Mouse (Mus musculus) embryonic fibroblast, embryonic 13.5 days (primary cell): Measurements from ENCODE around the gene Rundc3a. TPM values are rescaled to one million over a fixed set of nuclear protein-coding genes. Genes with fewer than 3 reads are reported as not detected.
"Not testable (repeated sequence)": the region's sequence is repeated elsewhere in the genome, so short reads cannot be mapped to it uniquely, and the experiment has no call there.

Experiments used
- H3K27ac ChIP-seq: 2 replicates; pipeline ENCODE4 v1.5.1; 2012; ENCODE audit warnings: low read length, control low read depth, inconsistent platforms; ENCODE audit not compliant: insufficient read depth
- H3K4me1 ChIP-seq: 2 replicates; pipeline ENCODE4 v1.6.1; 2011; ENCODE audit warnings: low read length; ENCODE audit not compliant: control insufficient read depth, insufficient read depth
- H3K4me3 ChIP-seq: 2 replicates; pipeline ENCODE4 v1.5.1; 2011; ENCODE audit warnings: mild to moderate bottlenecking, control low read depth, low read length; ENCODE audit not compliant: insufficient read depth
- CTCF ChIP-seq: IDR thresholded peaks from 2 replicates; pipeline ENCODE4 v1.5.1; 2011; ENCODE audit warnings: mild to moderate bottlenecking, control low read depth, low read length, moderate library complexity, borderline replicate concordance; ENCODE audit not compliant: insufficient read depth
- POLR2A ChIP-seq: IDR thresholded peaks from 2 replicates; pipeline ENCODE4 v1.6.1; 2011; ENCODE audit warnings: low read depth, mild to moderate bottlenecking, control low read depth, low read length, moderate library complexity
- polyA plus RNA-seq: library from polyadenylated mRNA; stranded (reverse); fragments of >200 nt; gene quantifications from 2 replicates; pipeline ENCODE4 v1.2.4, GENCODE M21; 2011; ENCODE audit warnings: low read depth; ENCODE audit not compliant: missing spikeins, insufficient read length

Rundc3a gene
- polyA plus RNA-seq, 1 experiment = 0.86 TPM

DNA sequence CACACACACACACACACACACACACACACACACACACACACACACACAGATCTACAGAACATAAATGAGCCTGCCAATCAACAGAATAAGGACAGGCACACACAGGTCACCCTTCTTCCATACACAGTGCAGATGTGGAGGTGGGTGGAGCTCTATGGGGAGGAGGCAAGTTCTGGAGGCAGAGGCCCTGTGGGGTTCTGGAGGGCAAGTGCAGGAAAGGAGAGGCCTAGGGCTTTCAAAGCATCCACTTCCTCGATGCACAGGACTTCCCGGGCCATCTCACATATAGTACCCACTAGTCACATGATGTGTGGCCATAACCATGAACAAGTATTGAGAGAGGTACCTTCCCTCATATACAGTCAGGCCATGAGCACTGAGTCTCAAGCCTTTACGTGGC is 37.7 kb upstream of the Rundc3a start:
- H3K27ac ChIP-seq = no peak overlapping the region
- TF ChIP-seq CTCF (no peak), POLR2A (no peak)
- no peaks in the 10 kb centered on the region for H3K4me1 ChIP-seq
- H3K4me3 ChIP-seq = no peak overlapping the region

DNA sequence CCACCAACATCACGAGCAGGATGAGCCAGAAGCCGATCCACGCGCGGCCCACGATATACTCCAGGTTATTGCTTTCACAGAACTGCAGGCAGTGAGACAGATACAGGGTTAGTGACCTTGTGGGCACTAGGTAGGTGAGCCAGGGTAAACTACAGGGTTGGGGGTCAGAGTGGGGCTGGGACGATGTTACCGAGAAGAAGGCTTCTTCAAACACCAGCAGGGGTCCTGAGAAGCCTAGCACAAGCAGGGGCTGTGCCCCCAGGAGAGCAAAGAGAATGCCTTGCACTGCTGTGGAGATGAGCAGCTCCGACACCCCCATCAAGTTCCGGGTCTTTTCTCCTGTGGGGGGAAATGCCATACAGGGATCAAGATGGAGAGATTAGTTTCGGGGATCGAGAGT is 37.0 kb upstream of the Rundc3a start:
- Histone ChIP-seq H3K4me1 (no peaks in the 10 kb centered on the region), H3K4me3 (no peak overlapping the region), H3K27ac (no peak overlapping the region)
- no peak for TF ChIP-seq CTCF
- TF ChIP-seq POLR2A = no peak

DNA sequence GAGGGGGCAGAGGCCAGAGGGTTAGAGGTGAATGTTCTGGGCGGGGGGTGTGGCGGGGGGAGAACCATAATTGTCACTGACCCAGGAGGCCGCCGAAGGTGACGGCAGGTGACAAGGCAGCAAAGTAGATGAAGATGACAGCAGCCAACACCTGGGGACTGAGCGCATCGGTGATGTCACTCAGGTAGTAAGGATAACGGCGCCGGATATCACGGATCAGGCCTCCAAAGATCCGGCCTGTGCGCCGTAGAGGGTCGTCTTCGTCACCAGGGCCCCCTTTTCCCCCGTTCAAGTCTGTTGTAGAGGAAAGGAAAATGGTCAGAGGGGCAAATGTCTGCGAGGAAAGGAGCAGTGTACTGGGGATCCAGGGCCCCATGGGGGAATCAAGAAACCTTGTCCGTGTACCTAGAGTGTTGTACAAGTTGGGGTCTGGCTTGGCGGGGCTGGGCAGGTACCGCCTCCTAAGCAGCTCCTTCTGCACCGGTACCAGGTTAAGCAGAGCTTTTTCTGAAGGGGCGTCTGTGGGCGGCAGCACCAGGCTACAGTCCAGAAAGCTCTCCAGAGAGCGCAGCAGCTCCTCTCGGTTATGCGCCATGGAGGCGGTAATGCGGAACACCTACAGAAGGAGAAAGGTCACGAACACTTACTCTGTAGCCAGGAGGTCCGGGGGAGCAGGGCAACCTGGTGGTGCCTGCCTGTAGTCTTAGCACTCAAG is 36.4 kb upstream of the Rundc3a start:
- Histone ChIP-seq H3K4me1 (no peaks in the 10 kb centered on the region), H3K4me3 (no peak overlapping the region), H3K27ac (no peak overlapping the region)
- TF ChIP-seq CTCF (no peak), POLR2A (no peak)

DNA sequence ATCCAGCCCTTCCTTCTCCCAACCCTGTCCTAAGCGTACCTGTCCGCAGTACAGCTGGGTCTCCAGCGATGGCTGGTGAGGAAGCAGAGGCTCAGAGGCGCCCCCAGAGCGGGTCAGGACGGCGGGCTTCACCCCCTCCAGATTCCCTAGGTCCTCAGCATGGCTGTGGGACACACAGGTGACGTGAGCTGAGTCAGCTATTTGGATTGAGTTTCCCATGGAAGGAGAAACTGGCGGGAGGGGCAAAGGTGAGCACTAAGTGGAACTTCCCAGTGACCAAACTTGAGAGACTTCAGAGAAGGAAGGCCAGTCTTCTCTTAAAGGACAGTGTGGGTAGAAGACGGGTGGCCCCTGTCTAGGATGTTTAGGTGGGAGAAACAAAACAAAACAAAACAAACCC is 34.8 kb upstream of the Rundc3a start:
- H3K4me3 ChIP-seq = no peak overlapping the region
- no peak for TF ChIP-seq POLR2A
- no peak for TF ChIP-seq CTCF

DNA sequence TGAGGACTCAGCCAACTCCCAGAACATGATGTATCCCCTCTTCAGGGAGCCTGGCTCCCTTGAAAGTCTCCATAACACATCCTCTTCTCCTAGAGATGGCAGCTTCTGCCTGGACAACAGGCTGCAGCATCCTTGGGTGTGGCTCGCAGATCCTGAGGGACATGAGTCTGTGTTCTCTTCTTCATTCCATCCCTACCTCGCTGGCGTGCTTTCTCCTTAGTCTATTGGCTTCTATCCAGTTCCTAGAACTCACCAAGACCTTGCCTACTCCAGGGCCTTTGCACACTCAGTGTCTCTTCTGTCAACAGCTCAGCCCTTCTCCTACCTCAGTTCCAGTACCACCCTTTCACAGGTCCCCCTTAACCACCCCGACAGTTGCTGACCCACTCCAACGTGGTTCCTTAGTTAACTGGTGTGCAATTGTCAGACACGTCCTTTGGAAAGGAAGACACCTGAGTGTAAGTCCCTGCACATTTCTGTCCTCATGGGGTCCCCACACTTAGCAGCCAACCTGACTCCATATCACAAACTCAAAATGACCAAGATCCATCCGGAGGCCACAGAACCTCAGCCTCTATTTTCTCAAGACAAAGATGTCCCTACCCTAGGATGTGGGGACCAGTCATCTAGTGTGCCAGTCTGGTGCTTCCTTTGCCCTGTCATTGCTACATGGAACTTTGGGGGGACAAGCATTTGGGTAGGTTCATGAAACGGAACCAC is 31.3 kb upstream of the Rundc3a start:
- Histone ChIP-seq H3K27ac (no peak overlapping the region), H3K4me3 (no peak overlapping the region), H3K4me1 (no peaks in the 10 kb centered on the region)
- TF ChIP-seq POLR2A = no peak
- TF ChIP-seq CTCF = no peak

More for the DNA sequence above, 34.8 kb upstream of the Rundc3a start:
- H3K27ac ChIP-seq = no peak overlapping the region
- H3K4me1 ChIP-seq = no peaks in the 10 kb centered on the region

DNA sequence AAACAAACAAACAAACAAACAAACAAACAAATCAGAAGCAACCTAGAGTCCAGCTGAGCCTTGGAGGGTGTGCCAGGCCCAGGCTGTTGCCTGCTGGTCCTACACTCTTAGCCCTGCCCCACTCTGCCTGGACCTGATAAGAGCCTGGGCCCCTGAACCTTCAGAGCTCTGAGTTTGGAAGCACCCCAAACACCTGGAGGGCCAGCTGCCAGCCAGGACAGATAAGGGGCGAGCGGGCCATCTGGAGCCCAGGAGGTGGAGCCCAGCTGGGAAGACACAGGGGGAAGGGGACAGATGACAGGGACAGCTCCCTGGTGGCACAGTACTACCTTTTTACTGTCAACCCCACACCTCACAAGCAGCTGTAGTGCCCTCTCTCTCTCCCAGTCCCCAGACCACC is 29.6 kb upstream of the Rundc3a start:
- TF ChIP-seq POLR2A = no peak
- TF ChIP-seq CTCF = no peak
- no peaks in the 10 kb centered on the region for H3K4me1 ChIP-seq
- no peak overlapping the region for H3K4me3 ChIP-seq
- H3K27ac ChIP-seq = no peak overlapping the region

DNA sequence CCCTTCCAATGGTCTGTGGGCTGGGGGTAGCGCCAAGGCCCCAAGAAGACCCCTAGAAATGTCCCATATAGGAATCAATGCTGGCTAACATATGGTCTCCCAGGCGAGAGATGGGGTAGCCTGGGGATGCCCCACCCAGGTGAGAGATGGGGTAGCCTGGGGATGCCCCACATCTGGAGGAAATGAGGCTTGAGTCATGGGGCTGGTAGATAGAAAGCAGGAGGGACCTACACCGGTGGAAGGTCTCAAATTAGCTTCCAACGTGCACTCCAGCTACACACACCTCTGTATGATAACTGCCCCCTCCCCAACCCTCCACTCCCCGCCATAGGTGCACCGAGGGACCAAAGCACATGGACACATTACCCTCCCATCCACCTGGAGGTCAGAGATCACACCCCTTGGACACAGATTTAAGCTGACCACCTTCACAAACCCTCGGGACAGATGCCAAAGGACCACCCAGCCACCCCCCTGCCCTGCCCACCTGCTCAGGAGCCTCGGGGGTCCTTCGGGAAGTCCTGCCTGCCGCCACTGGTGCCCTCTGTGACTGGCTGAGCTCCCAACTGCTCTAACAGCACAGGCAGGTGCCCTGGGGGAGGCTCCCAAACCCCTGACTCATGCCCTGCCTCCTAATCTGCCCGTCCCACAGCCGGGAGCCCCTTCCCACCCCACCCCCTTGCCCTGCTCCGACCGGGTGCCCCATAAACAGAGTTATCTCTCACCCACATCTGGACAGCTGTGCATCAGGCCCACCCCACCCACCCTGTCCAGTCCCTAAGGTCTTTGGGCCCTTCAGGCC is 28.4 kb upstream of the Rundc3a start:
- Histone ChIP-seq H3K27ac (no peak overlapping the region), H3K4me3 (no peak overlapping the region), H3K4me1 (no peaks in the 10 kb centered on the region)
- TF ChIP-seq POLR2A = no peak
- no peak for TF ChIP-seq CTCF

DNA sequence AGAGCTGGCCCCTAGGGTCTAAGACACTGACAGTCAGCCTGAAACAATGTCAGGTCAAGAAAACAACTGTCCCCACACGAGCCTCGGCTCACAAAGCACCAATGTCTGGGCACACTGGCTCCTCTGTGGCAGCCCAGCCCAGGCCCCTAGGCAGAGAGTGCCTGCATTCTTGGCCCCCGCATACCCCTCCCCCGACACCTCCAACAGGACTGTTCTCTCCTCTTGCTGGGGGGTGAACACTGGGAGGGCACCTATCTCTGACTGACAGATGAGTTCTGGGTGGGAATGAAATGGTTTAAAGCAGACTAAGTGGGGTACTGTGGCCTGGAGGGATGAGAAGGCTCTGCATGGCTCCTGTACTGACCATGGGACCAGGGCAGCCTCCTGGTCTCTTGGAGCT is 27.5 kb upstream of the Rundc3a start:
- no peaks in the 10 kb centered on the region for H3K4me1 ChIP-seq
- TF ChIP-seq CTCF (no peak), POLR2A (no peak)
- H3K27ac ChIP-seq = no peak overlapping the region

DNA sequence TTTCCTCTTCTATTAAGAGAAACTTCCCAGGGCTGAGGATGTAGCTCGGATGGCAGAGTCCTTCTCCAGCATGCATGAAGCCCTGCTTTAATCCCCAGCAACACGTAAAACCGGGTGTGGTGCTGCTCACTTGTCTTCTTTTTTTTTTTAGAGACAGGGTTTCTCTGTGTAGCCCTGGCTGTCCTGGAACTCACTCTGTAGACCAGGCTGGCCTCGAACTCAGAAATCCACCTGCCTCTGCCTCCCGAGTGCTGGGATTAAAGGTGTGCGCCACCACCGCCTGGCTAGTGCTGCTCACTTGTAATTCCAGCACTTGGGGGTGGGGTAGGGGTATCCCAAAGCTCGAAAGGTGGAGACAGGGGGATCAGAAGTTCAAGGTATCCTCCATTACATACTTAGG is 27.1 kb upstream of the Rundc3a start, which contains the start of gene Slc4a1:
Gene Slc4a1 (minus strand): TSS at position 101 of the 400 bp plus-strand sequence.
- H3K4me3 ChIP-seq, H3K27ac ChIP-seq, H3K4me1 ChIP-seq: not testable (repeated sequence)

More for the DNA sequence above, 27.5 kb upstream of the Rundc3a start:
- H3K4me3 ChIP-seq = no peak overlapping the region

DNA sequence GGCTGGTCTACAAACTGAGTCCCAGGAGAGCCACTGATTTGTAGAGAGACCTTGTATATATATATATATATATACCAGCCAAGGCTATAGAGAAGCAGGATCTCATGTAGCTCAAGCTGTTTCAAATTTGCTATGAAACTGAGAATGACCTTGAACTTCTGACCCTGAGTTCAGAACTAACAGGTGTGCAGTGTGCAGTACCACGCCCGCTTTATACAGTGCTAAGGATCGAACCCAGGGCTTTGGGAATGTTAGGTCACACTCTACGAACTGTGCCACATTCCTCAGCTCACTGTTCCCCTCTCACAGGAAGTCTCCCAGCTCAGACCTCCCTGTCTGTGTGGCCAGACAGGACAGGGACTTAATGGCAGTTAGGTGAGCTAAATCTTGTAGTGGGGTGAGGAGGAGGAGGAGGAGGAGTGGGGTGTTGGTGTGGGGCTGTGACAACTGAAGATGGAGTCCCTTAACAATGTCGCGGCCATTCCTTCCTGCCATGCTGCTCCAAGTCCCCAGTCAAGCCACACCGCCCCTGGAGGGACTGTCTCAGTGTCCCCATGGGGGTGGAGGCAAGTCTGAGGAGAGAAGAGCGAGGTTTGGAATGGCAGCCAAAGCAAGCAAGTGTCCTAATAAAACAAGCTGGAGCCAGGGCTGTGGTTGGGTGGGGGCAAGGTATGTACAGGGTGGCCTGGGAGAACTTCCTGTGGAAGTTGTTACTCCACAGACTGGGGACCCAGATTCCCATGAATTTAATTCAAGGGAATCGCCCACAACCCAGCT is 25.5 kb upstream of the Rundc3a start:
- no peaks in the 10 kb centered on the region for H3K4me1 ChIP-seq
- no peak overlapping the region for H3K4me3 ChIP-seq
- no peak overlapping the region for H3K27ac ChIP-seq
- TF ChIP-seq POLR2A = no peak
- TF ChIP-seq CTCF = no peak
